Mouse (Mus musculus) megakaryocyte, adult 5-6 weeks (primary cell): ENCODE data around the gene Zfp94. TPM values are rescaled to one million over a fixed set of nuclear protein-coding genes. Genes with fewer than 3 reads are reported as not detected.
"Not testable (repeated sequence)": the region's sequence is repeated elsewhere in the genome, so short reads cannot be mapped to it uniquely, and the experiment has no call there.

Experiments
- ATAC-seq: 2 replicates; pipeline ENCODE4 v1.8.0; 2016; ENCODE audit warnings: mild to moderate bottlenecking, inconsistent platforms; ENCODE audit not compliant: poor library complexity, severe bottlenecking
- total RNA-seq, 2 experiments: library from RNA; stranded (forward) in 1 of 2; stranded (reverse) in 1 of 2; fragments of 153-499, 151-499 nt in 1 of 2; fragments of 221-1000, 200-1000 nt in 1 of 2; gene quantifications; 2 replicates each; pipeline versions ENCODE4 v1.2.3 to v1.2.4; 2015 to 2017

Gene Zfp94
- total RNA-seq, 2 experiments from 2014 or later, result 0.49 to 0.95 TPM

GRCm38 (mm10) chr7:24280031-24280857 is 36.2 kb downstream of the Zfp94 start:
- ATAC-seq, result no peak

GRCm38 (mm10) chr7:24278771-24279170 is 37.7 kb downstream of the Zfp94 start:
- not testable (repeated sequence) for ATAC-seq

GRCm38 (mm10) chr7:24274456-24274855 is 42.0 kb downstream of the Zfp94 start:
- ATAC-seq, result no peak

- no peak for ATAC-seq
These were observed 45.3 kb downstream of the Zfp94 start for GRCm38 (mm10) chr7:24271191-24271590.

GRCm38 (mm10) chr7:24270288-24270672 is 46.2 kb downstream of the Zfp94 start, which contains the start of gene Zfp93:
Gene Zfp93, plus strand, starts transcription at chr7:24270420.
- ATAC-seq, result peak; percentile 83

- ATAC-seq, result no peak
These were observed 46.7 kb downstream of the Zfp94 start for GRCm38 (mm10) chr7:24269667-24270287.

- no peak for ATAC-seq
These were observed 47.2 kb downstream of the Zfp94 start for GRCm38 (mm10) chr7:24269256-24269655.

GRCm38 (mm10) chr7:24268176-24269155 is 48.0 kb downstream of the Zfp94 start:
- no peak for ATAC-seq

- no peak for ATAC-seq
These were observed 56.5 kb downstream of the Zfp94 start for GRCm38 (mm10) chr7:24260000-24260312.

GRCm38 (mm10) chr7:24259306-24259999 is 57.0 kb downstream of the Zfp94 start:
- ATAC-seq, result no peak

- peak; percentile 95 for ATAC-seq
These were observed 61.6 kb downstream of the Zfp94 start, which contains the start of gene Zfp108 for GRCm38 (mm10) chr7:24254633-24255474. Gene Zfp108, plus strand, starts transcription at chr7:24254794.

GRCm38 (mm10) chr7:24253779-24254615 is 62.5 kb downstream of the Zfp94 start:
- no peak for ATAC-seq

Other genes with a start within 250 kb of the Zfp94 start
- 14.0 and 14.8 TPM in 2 replicates for gene Zfp180, start 234.7 kb downstream of the Zfp94 start, total RNA-seq (2015)
- gene Zfp180, start 234.7 kb downstream of the Zfp94 start, total RNA-seq (2017), result 15.7 and 18.7 TPM in 2 replicates
- 0.60 and 0.89 TPM in 2 replicates for gene Zfp112, start 204.4 kb downstream of the Zfp94 start, total RNA-seq (2015)
- 0.29 and 0.81 TPM in 2 replicates for gene Zfp112, start 204.4 kb downstream of the Zfp94 start, total RNA-seq (2017)
- gene Zfp235, start 182.5 kb downstream of the Zfp94 start, total RNA-seq (2015), result 4.5 and 8.1 TPM in 2 replicates
- gene Zfp235, start 182.5 kb downstream of the Zfp94 start, total RNA-seq (2017), result 3.7 and 4.7 TPM in 2 replicates
- 0.71 and 0.80 TPM in 2 replicates for gene Zfp114, start 141.6 kb downstream of the Zfp94 start, total RNA-seq (2015)
- 0.11 and 0.65 TPM in 2 replicates for gene Zfp114, start 141.6 kb downstream of the Zfp94 start, total RNA-seq (2017)
- gene Zfp111, start 105.2 kb downstream of the Zfp94 start, total RNA-seq (2015), result 6.0 and 6.8 TPM in 2 replicates
- 6.8 and 8.9 TPM in 2 replicates for gene Zfp111, start 105.2 kb downstream of the Zfp94 start, total RNA-seq (2017)
- gene Zfp109, start 79.1 kb downstream of the Zfp94 start, total RNA-seq (2015), result 1.0 and 1.1 TPM in 2 replicates
- 1.5 and 2.6 TPM in 2 replicates for gene Zfp109, start 79.1 kb downstream of the Zfp94 start, total RNA-seq (2017)
- 0.56 and 0.93 TPM in 2 replicates for gene Zfp108, start 61.9 kb downstream of the Zfp94 start, total RNA-seq (2015)
- gene Zfp108, start 61.9 kb downstream of the Zfp94 start, total RNA-seq (2017), result 0.51 and 0.65 TPM in 2 replicates
- gene Zfp93, start 46.2 kb downstream of the Zfp94 start, total RNA-seq (2015), result 0.36 TPM in 1 of 2 replicates, not detected in the other
- 0.08 and 0.26 TPM in 2 replicates for gene Zfp93, start 46.2 kb downstream of the Zfp94 start, total RNA-seq (2017)
- 4.2 and 4.9 TPM in 2 replicates for gene Zfp61, start 15.4 kb downstream of the Zfp94 start, total RNA-seq (2015)
- 10.6 and 12.7 TPM in 2 replicates for gene Zfp61, start 15.4 kb downstream of the Zfp94 start, total RNA-seq (2017)
- not detected in 2 replicates for gene Tescl, start 17.3 kb upstream of the Zfp94 start, total RNA-seq (2015)
- gene Tescl, start 17.3 kb upstream of the Zfp94 start, total RNA-seq (2017), result not detected in 2 replicates
- gene Lypd5, start 32.5 kb upstream of the Zfp94 start, total RNA-seq (2015), result not detected in 2 replicates
- gene Lypd5, start 32.5 kb upstream of the Zfp94 start, total RNA-seq (2017), result not detected in 2 replicates
- 5.9 and 7.6 TPM in 2 replicates for gene Kcnn4, start 53.6 kb upstream of the Zfp94 start, total RNA-seq (2015)
- gene Kcnn4, start 53.6 kb upstream of the Zfp94 start, total RNA-seq (2017), result 14.2 and 17.0 TPM in 2 replicates
- 21.6 and 22.3 TPM in 2 replicates for gene Smg9, start 83.0 kb upstream of the Zfp94 start, total RNA-seq (2015)
- gene Smg9, start 83.0 kb upstream of the Zfp94 start, total RNA-seq (2017), result 16.7 and 30.3 TPM in 2 replicates
- 0.74 and 1.8 TPM in 2 replicates for gene Irgc1, start 135.6 kb upstream of the Zfp94 start, total RNA-seq (2015)
- 0.66 and 0.94 TPM in 2 replicates for gene Irgc1, start 135.6 kb upstream of the Zfp94 start, total RNA-seq (2017)
- gene Plaur, start 145.8 kb upstream of the Zfp94 start, total RNA-seq (2015), result 100 and 110 TPM in 2 replicates
- 96.3 and 124 TPM in 2 replicates for gene Plaur, start 145.8 kb upstream of the Zfp94 start, total RNA-seq (2017)
- not detected in 2 replicates for gene Cadm4, start 165.4 kb upstream of the Zfp94 start, total RNA-seq (2015)
- not detected in 2 replicates for gene Cadm4, start 165.4 kb upstream of the Zfp94 start, total RNA-seq (2017)
- gene Zfp428, start 190.3 kb upstream of the Zfp94 start, total RNA-seq (2015), result 0.69 TPM in 1 of 2 replicates, not detected in the other
- gene Zfp428, start 190.3 kb upstream of the Zfp94 start, total RNA-seq (2017), result 0.40 TPM in 1 of 2 replicates, not detected in the other
- gene AC161166.1, start 195.8 kb upstream of the Zfp94 start, total RNA-seq (2015), result not detected in 2 replicates
- gene AC161166.1, start 195.8 kb upstream of the Zfp94 start, total RNA-seq (2017), result not detected in 2 replicates
- gene Irgq, start 214.0 kb upstream of the Zfp94 start, total RNA-seq (2015), result 2.4 and 2.7 TPM in 2 replicates
- gene Irgq, start 214.0 kb upstream of the Zfp94 start, total RNA-seq (2017), result 2.4 and 2.5 TPM in 2 replicates
- not detected in 2 replicates for gene Pinlyp, start 229.5 kb upstream of the Zfp94 start, total RNA-seq (2015)
- not detected in 2 replicates for gene Pinlyp, start 229.5 kb upstream of the Zfp94 start, total RNA-seq (2017)
- gene Xrcc1, start 229.6 kb upstream of the Zfp94 start, total RNA-seq (2015), result 18.3 and 27.5 TPM in 2 replicates
- gene Xrcc1, start 229.6 kb upstream of the Zfp94 start, total RNA-seq (2017), result 17.6 and 25.1 TPM in 2 replicates